Mouse (Mus musculus) olfactory bulb, adult 2 months (tissue): Measurements from ENCODE around the gene Thsd7b.

ENCODE experiments used
- CTCF ChIP-seq: fragments of 200-500 bp; IDR thresholded peaks from 2 replicates; pipeline ENCODE4 v1.5.1; 2012; ENCODE audit warnings: low read depth, mild to moderate bottlenecking, low read length, moderate library complexity; ENCODE audit not compliant: insufficient read depth
- POLR2A ChIP-seq: fragments of 200-500 bp; IDR thresholded peaks from 2 replicates; pipeline ENCODE4 v1.6.1; 2012; ENCODE audit warnings: mild to moderate bottlenecking, low read depth, low read length, moderate library complexity; ENCODE audit not compliant: insufficient read depth

GRCm38 (mm10) chr1:129705701-129706100, 432.6 kb downstream of the Thsd7b start:
- TF ChIP-seq CTCF (no peak), POLR2A (no peak)
